Mouse (Mus musculus) C2C12 (cell line): Measurements from ENCODE around the gene Dscam. TPM values are rescaled to one million over a fixed set of nuclear protein-coding genes. Genes with fewer than 3 reads are reported as not detected.

Experiments used
- H3K27me3 ChIP-seq: one replicate; pipeline ENCODE4 v1.6.1; 2011; ENCODE audit not compliant: control insufficient read depth, insufficient read depth, insufficient read length
- H3K36me3 ChIP-seq: one replicate; pipeline ENCODE4 v1.6.1; 2011; ENCODE audit not compliant: control insufficient read depth, insufficient read depth
- H3K4me3 ChIP-seq: one replicate; pipeline ENCODE4 v1.5.1; 2011; ENCODE audit warnings: mild to moderate bottlenecking, control low read depth; ENCODE audit not compliant: poor library complexity, insufficient read depth, severe bottlenecking
- H3K79me2 ChIP-seq: one replicate; pipeline ENCODE4 v1.6.1; 2011; ENCODE audit not compliant: control insufficient read depth, insufficient read depth
- H3K79me3 ChIP-seq: one replicate; pipeline ENCODE4 v1.6.1; 2011; ENCODE audit warnings: low read depth, control low read depth
- H3ac ChIP-seq: one replicate; pipeline ENCODE3; 2011; ENCODE audit warnings: low read depth; ENCODE audit not compliant: control insufficient read depth, insufficient read length
- CEBPB ChIP-seq: IDR thresholded peaks from one replicate; pipeline ENCODE4 v1.6.1; 2011; ENCODE audit warnings: low read depth, mild to moderate bottlenecking, control low read depth, moderate library complexity
- CTCF ChIP-seq: IDR thresholded peaks from one replicate; pipeline ENCODE4 v1.5.1; 2011; ENCODE audit not compliant: control insufficient read depth, insufficient read depth, insufficient read length
- FOSL1 ChIP-seq: IDR thresholded peaks from one replicate; pipeline ENCODE4 v1.8.0; 2011; ENCODE audit warnings: mild to moderate bottlenecking, low read length; ENCODE audit not compliant: poor library complexity, insufficient read depth, severe bottlenecking
- MAX ChIP-seq: IDR thresholded peaks from one replicate; pipeline ENCODE4 v1.6.1; 2011; ENCODE audit warnings: mild to moderate bottlenecking, control low read depth
- MYOD1 ChIP-seq: IDR thresholded peaks from one replicate; pipeline ENCODE4 v1.6.1; 2011; ENCODE audit warnings: low read depth; ENCODE audit not compliant: control insufficient read depth, insufficient read length
- MYOG ChIP-seq: IDR thresholded peaks from one replicate; pipeline ENCODE4 v1.6.1; 2011; ENCODE audit not compliant: control insufficient read depth, insufficient read length; ENCODE audit errors: extremely low read depth
- USF1 ChIP-seq: IDR thresholded peaks from one replicate; pipeline ENCODE4 v1.6.1; 2011; ENCODE audit warnings: low read depth, mild to moderate bottlenecking, control low read depth, moderate library complexity
- polyA plus RNA-seq: library from polyadenylated mRNA; unstranded; fragments of >200 nt; fragmentation: generic; extraction: Trizol; gene quantifications from one replicate; pipeline ENCODE4 v1.2.1, GENCODE M21; 2012; ENCODE audit warnings: missing spikeins

Gene Dscam
- polyA plus RNA-seq, 1 experiment = not detected

DNA sequence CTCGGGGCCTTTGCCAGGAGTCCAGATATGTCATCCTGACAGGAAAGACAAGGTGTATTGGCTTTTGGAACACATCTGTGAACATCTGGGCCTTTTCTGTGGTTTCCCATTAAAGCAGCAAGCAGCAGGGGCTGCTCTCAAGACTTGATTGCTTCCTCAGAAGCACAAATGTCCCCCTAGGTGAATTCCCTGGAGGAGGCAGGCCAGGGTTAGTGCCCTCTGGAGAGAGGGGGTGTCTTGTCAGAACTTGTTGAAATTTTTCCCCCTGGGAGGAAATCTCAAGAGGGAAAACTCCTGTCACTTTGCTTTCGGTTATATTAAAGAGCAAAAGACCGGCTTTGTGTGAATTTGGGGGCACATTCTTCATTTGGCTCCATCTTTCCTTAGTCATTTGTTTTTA, 1.9 kb downstream of the Dscam start:
- Histone ChIP-seq H3K36me3 (no peaks in the 10 kb centered on the region), H3K79me2 (no peaks in the 10 kb centered on the region), H3ac (no peak overlapping the region), H3K4me3 (no peak overlapping the region), H3K27me3 (peaks cover 5% of the 10 kb centered on the region), H3K79me3 (no peaks in the 10 kb centered on the region)
- TF ChIP-seq USF1 (no peak), CTCF (no peak), CEBPB (no peak), FOSL1 (no peak), MAX (no peak), MYOG (no peak), MYOD1 (no peak)

DNA sequence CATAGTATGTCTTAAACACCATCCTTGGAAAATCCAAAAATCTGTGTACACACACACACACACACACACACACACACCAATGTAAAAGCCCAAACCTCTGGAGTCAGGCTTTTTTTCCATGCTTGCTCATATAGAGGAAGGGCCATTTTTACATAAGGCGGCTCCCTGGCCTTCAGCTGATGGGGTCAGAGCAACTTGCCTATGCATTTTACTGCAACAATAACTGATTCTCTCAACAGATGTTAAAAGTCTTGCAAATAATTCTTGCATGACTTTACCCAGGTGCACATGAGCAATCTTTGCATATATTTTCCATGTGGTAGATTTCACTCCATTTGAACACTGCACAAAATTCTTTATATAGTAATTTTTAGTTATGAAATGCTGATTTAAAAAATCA, 2.5 kb downstream of the Dscam start:
- Histone ChIP-seq H3K4me3 (no peak overlapping the region), H3ac (no peak overlapping the region), H3K27me3 (peaks cover 5% of the 10 kb centered on the region), H3K36me3 (no peaks in the 10 kb centered on the region), H3K79me3 (no peaks in the 10 kb centered on the region), H3K79me2 (no peaks in the 10 kb centered on the region)
- no peak for TF ChIP-seq MAX
- no peak for TF ChIP-seq USF1
- TF ChIP-seq FOSL1 = no peak
- TF ChIP-seq MYOD1 = no peak
- no peak for TF ChIP-seq CEBPB
- TF ChIP-seq MYOG = no peak
- TF ChIP-seq CTCF = no peak

DNA sequence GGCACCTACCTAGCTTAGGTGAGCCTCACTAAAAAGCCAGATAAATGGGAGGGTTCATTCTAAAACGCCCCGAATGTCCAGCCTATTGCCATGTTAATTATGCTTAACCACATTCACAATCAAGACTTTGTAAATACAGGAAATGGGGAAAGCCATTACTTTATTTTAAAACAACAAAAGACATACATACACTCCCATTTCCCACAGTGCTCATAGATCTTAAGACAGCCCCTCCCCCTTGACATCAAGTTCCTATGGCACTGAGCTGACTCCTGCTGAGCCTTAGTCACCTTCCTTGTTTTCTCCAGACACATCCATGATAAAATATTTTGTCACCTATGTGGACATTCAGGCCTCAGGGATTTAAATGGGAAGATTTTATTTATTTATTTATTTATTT, 4.4 kb downstream of the Dscam start:
- H3K4me3 ChIP-seq = no peak overlapping the region
- no peak overlapping the region for H3ac ChIP-seq
- TF ChIP-seq CEBPB (no peak), MYOD1 (no peak), MAX (no peak), CTCF (no peak), FOSL1 (no peak), MYOG (no peak), USF1 (no peak)
- H3K79me3 ChIP-seq = no peaks in the 10 kb centered on the region
- H3K79me2 ChIP-seq = no peaks in the 10 kb centered on the region
- peaks cover 5% of the 10 kb centered on the region for H3K27me3 ChIP-seq
- no peaks in the 10 kb centered on the region for H3K36me3 ChIP-seq

DNA sequence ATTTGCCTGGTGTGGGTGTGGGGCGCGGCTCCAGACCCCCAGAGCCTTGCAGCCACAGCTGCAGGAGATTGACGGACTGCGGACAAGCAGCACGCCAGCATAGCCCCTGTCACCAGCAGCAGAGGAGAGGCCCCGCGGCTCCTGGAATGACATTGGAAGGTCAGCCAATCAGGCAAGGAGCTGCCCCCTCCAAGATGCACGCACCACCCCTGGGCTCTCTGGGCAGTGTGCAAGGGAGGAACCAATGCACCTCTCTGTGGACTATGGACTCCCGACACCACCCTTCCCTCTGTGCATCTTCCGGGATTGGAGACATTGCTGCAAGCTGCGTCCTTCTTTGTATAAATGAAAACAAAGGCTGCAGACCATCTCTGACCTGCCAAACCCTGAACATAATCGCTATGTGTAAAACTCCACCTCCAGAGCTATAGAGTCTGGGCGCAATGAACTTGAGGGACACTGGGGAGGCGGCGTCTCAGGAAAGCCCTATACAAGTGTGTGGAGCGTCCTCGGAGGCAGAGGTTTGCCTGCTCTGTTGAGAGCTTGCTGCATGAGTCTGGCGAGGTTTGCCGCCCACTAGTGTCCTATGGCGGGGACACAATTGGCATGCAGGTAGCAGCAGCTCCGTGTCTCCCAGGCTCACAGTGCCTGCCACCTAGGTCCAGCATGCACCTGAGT, 5.0 kb downstream of the Dscam start:
- H3ac ChIP-seq = no peak overlapping the region
- TF ChIP-seq USF1 (no peak), CEBPB (no peak), CTCF (no peak), MAX (no peak), MYOG (no peak), FOSL1 (no peak), MYOD1 (no peak)
- no peaks in the 10 kb centered on the region for H3K36me3 ChIP-seq
- no peaks in the 10 kb centered on the region for H3K79me2 ChIP-seq
- H3K4me3 ChIP-seq = no peak overlapping the region
- no peaks in the 10 kb centered on the region for H3K79me3 ChIP-seq
- peaks cover 2% of the 10 kb centered on the region for H3K27me3 ChIP-seq

DNA sequence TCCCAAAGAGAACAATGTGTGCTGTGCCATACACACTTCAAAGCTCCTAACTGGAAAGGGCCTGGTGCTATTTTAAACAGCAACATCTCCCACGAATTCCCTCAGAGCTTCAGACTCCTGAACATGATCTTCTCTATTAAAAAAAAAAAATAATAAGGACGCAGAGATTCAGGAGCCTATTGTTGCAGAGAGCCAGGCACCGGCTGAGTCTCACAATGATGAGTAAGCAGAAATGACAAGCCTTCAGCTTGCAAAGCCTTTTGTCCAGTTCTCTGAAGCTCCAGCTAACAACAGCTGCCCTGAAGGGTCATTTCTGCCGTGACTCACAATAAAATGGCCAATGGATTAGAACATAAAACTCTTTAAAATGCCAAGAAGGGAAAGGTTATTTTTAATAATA, 12.3 kb downstream of the Dscam start:
- Histone ChIP-seq H3ac (no peak overlapping the region), H3K36me3 (no peaks in the 10 kb centered on the region), H3K27me3 (no peaks in the 10 kb centered on the region), H3K4me3 (no peak overlapping the region), H3K79me2 (no peaks in the 10 kb centered on the region), H3K79me3 (no peaks in the 10 kb centered on the region)
- TF ChIP-seq FOSL1 = no peak
- TF ChIP-seq CEBPB = no peak
- TF ChIP-seq MAX = no peak
- TF ChIP-seq MYOD1 = no peak
- no peak for TF ChIP-seq CTCF
- no peak for TF ChIP-seq MYOG
- TF ChIP-seq USF1 = no peak
